Mouse (Mus musculus) hematopoietic multipotent progenitor cell, adult 10-12 weeks (in vitro differentiated cells): ENCODE results near the gene Dab2. TPM values are rescaled to one million over a fixed set of nuclear protein-coding genes. Genes with fewer than 3 reads are reported as not detected.

Experiments used
- polyA plus RNA-seq: library from polyadenylated mRNA; stranded (reverse); fragments of >175 nt; gene quantifications from 2 replicates; pipeline ENCODE4 v1.2.3, GENCODE M21; 2012; ENCODE audit warnings: low replicate concordance

Dab2 gene
- polyA plus RNA-seq, result 0.15 and 0.18 TPM in 2 replicates

DNA sequence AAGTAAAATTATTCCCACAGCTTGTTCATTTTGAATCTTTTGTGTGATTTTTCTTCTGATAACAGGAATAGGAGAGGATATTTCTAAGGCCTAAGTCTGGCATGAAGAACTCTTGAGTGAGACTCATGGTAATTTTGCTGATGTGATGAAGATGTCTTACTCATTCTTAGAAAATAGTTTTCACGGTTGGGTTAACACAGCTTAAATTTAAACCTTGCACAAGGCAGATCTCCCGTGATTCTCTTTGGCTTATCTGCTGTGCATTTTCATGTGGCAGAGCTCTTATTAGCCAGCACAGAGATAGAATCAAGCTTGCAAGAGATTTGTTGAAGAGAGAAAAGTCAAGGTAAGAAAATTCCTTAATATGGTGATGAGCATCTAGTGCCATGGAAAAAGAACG, at the start of gene Dab2:
Gene Dab2, plus strand, starts transcription at position 235 of the 400 bp plus-strand sequence.

DNA sequence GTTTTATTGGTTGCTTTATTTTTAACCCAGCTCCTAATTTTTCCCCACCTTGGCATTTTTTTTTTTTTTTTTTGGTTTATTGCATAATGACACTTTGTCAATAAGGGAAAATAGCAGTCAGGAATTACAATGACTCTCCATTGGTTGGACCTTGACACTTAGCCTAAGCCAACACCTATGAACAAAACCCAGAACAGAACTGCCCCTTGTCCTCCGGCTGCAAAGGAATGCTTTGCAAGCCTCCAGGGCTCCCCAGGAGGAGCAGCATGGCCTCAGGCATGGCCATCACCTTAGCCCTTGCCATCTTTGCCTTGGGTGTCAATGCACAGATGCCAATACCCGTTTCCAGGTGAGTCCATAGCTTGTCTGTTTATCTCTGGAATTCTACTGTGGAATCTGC, 145.5 kb downstream of the Dab2 start, which contains the start of gene C9:
Gene C9, plus strand, starts transcription at position 193 of the 400 bp plus-strand sequence.

Other genes starting within 250 kb of the Dab2 start
- not detected in 2 replicates for gene C9, start 145.5 kb downstream of the Dab2 start, polyA plus RNA-seq
- gene Fyb, start 223.1 kb downstream of the Dab2 start, polyA plus RNA-seq, result 622 and 667 TPM in 2 replicates